In the genomic region with DNA sequence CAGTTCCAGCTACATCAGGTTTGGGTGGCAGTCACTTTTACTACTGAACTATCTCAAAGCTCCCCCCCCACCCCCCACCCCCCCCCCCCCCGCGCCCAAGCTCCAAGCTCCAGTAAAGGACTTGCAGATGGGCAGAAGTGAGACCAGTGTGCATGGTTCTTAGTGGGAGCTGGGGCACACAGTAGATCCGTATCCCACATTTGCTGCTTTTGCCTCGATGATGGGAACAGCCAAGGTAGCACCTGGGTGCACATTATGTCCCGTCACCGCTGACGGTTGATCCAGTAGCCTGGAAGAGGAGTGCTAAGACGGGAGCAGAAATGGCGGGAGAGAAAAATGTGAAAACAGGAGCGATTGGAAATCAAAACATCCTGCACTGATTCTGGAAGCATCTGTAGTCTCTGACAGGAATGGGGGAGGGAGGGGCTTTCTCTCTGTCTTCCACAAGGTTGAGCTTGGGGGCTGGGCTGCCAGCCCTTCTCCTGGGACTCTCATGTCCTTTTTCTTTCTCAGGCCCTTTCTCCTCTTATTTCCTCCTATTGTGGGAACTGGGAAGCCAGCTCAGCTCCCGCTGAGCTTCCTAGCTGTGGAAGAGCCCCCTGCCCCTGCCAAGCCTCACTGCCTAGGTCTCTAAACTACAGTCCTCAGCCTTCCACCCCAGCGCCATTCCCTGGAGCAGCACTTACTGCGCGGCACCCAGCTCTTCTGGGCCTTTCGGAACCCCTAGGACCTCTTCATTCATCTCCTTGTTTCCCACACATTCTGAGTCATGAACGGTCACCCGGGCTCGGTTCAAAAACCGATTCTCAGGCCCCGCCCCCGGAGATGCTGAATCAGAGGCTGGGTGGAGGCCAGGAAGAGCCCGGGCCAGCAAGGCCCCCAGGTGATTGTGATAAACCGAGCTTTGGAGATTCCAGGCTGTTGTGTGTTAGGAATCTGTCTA, we compare ENCODE assay signal across 8 mouse cellular contexts. TPM values are rescaled to one million over a fixed set of nuclear protein-coding genes. Genes with fewer than 3 reads are reported as not detected.
DNase-seq lines count a peak whose midpoint lies in the region; ATAC-seq lines count a peak whose summit lies in the region.

No protein-coding gene starts in this region.

- 3% methylated on average over 22 of the region's 23 CpGs for WGBS in hindbrain, embryonic 15.5 days
- 6% methylated on average over 21 of the region's 23 CpGs for WGBS in liver, embryonic 11.5 days
- WGBS in neural tube, embryonic 13.5 days = 5% methylated on average over 23 of the region's 23 CpGs

- peak overlapping the region; percentile 39 for H3K9ac ChIP-seq in hindbrain, embryonic 15.5 days
- peak overlapping the region; percentile 13; the same call in 1 of the 2 replicates for H3K9ac ChIP-seq in liver, embryonic 11.5 days (ENCODE audit: low read depth, low read length)
- H3K9ac ChIP-seq in neural tube, embryonic 13.5 days = peak overlapping the region; percentile 72

- peak; percentile 64 for ATAC-seq in hindbrain, embryonic 15.5 days (ENCODE audit: low FRiP score, low read depth)
- no peak for ATAC-seq in liver, embryonic 11.5 days (replicated peaks; ENCODE audit: low FRiP score)
- ATAC-seq in neural tube, embryonic 13.5 days (ENCODE audit: low read depth) = peak; percentile 64

- peak overlapping the region; percentile 36 for H3K4me3 ChIP-seq in hindbrain, embryonic 15.5 days
- peak overlapping the region; percentile 29 for H3K4me3 ChIP-seq in liver, embryonic 11.5 days (ENCODE audit: low read depth, low read length)
- H3K4me3 ChIP-seq in neural tube, embryonic 13.5 days = peak overlapping the region; percentile 40

- peaks cover 15% of the 10 kb centered on the region for H3K4me1 ChIP-seq in hindbrain, embryonic 15.5 days (replicated peaks)
- H3K4me1 ChIP-seq in liver, embryonic 11.5 days (replicated peaks; ENCODE audit: control insufficient read depth, insufficient read depth, low read length) = peaks cover 7% of the 10 kb centered on the region; the same call in 1 of the 2 replicates
- H3K4me1 ChIP-seq in neural tube, embryonic 13.5 days (replicated peaks) = peaks cover 19% of the 10 kb centered on the region

- DNase-seq in layer of hippocampus, postnatal 10 days (ENCODE audit: low spot score in 2 of 2) = peak; percentile 31 to 49
- no peak for DNase-seq in layer of hippocampus, adult 9-10 months (ENCODE audit: low spot score)
- DNase-seq in cerebellum, adult 9-11 months = peak; percentile 21
- peak; percentile 52 for DNase-seq in gastrocnemius, postnatal 10 days
- no peak for DNase-seq in liver, embryonic 11.5 days (ENCODE audit: low spot score)
- no peak for DNase-seq in spleen, adult 12 weeks (ENCODE audit: low spot score)

- no peaks in the 10 kb centered on the region for H3K36me3 ChIP-seq in hindbrain, embryonic 15.5 days
- H3K36me3 ChIP-seq in liver, embryonic 11.5 days (ENCODE audit: control insufficient read depth, insufficient read depth, low read length) = no peaks in the 10 kb centered on the region
- no peaks in the 10 kb centered on the region for H3K36me3 ChIP-seq in neural tube, embryonic 13.5 days

- peak overlapping the region; percentile 61 for H3K4me2 ChIP-seq in hindbrain, embryonic 15.5 days
- H3K4me2 ChIP-seq in liver, embryonic 11.5 days = peak overlapping the region; percentile 64
- peak overlapping the region; percentile 66 for H3K4me2 ChIP-seq in neural tube, embryonic 13.5 days

- H3K27me3 ChIP-seq in hindbrain, embryonic 15.5 days = no peaks in the 10 kb centered on the region
- H3K27me3 ChIP-seq in liver, embryonic 11.5 days (replicated peaks; ENCODE audit: control insufficient read depth, insufficient read depth, low read length) = no peaks in the 10 kb centered on the region
- no peaks in the 10 kb centered on the region for H3K27me3 ChIP-seq in neural tube, embryonic 13.5 days

- H3K27ac ChIP-seq in hindbrain, embryonic 15.5 days (replicated peaks) = peak overlapping the region; percentile 61
- H3K27ac ChIP-seq in liver, embryonic 11.5 days (ENCODE audit: low read depth, low read length) = no peak overlapping the region
- peak overlapping the region; percentile 68 for H3K27ac ChIP-seq in neural tube, embryonic 13.5 days (replicated peaks)

- H3K9me3 ChIP-seq in hindbrain, embryonic 15.5 days = no peaks in the 10 kb centered on the region
- H3K9me3 ChIP-seq in liver, embryonic 11.5 days (ENCODE audit: control insufficient read depth, low read length) = no peaks in the 10 kb centered on the region
- H3K9me3 ChIP-seq in neural tube, embryonic 13.5 days = no peaks in the 10 kb centered on the region

RNA-seq across cellular contexts. Expression of gene Nhsl1, which starts 10.6 kb away (rescaled TPM):
- total RNA-seq in layer of hippocampus, postnatal 10 days (2021) = 10 to 100 TPM; 62.0 to 66.6 TPM
- 10 to 100 TPM in 1 of 2 experiments, 1 to 10 TPM in 1; 8.8 to 12.9 TPM for total RNA-seq in gastrocnemius, postnatal 10 days (2021)
- polyA plus RNA-seq in hindbrain, embryonic 15.5 days (2015; fragmentation: Nextera tagmentation; extraction: Ambion mirVana) = 15.0 and 15.6 TPM in 2 replicates
- 2.6 and 2.9 TPM in 2 replicates for polyA plus RNA-seq in liver, embryonic 11.5 days (2014; fragmentation: Nextera tagmentation; extraction: Ambion mirVana)
- 18.4 and 19.3 TPM in 2 replicates for polyA plus RNA-seq in neural tube, embryonic 13.5 days (2015; fragmentation: Nextera tagmentation; extraction: Ambion mirVana)

Comparison
In these comparisons a context has a peak if more than half of its experiments do, and no peak if none do; other contexts are left out.
1. DNase-seq: peak in layer of hippocampus, postnatal 10 days (2 of 2), cerebellum, adult 9-11 months (single experiment) and gastrocnemius, postnatal 10 days (single experiment); none in layer of hippocampus, adult 9-10 months (single experiment), liver, embryonic 11.5 days (single experiment) and spleen, adult 12 weeks (single experiment).
2. H3K9ac ChIP-seq: peak in every context shown above with its lines; median percentile 72 in neural tube, embryonic 13.5 days; 39 in hindbrain, embryonic 15.5 days; 13 in liver, embryonic 11.5 days.
3. Peak in every context shown above with its lines, with median percentiles within 50 percentile points of each other: H3K4me2 ChIP-seq and H3K4me3 ChIP-seq.